Mouse (Mus musculus): Measurements from ENCODE around the gene Parva. TPM values are rescaled to one million over a fixed set of nuclear protein-coding genes. Genes with fewer than 3 reads are reported as not detected.

The Parva gene
- total RNA-seq (2021): 10 to 100 TPM; 49.3 to 50.9 TPM

DNA sequence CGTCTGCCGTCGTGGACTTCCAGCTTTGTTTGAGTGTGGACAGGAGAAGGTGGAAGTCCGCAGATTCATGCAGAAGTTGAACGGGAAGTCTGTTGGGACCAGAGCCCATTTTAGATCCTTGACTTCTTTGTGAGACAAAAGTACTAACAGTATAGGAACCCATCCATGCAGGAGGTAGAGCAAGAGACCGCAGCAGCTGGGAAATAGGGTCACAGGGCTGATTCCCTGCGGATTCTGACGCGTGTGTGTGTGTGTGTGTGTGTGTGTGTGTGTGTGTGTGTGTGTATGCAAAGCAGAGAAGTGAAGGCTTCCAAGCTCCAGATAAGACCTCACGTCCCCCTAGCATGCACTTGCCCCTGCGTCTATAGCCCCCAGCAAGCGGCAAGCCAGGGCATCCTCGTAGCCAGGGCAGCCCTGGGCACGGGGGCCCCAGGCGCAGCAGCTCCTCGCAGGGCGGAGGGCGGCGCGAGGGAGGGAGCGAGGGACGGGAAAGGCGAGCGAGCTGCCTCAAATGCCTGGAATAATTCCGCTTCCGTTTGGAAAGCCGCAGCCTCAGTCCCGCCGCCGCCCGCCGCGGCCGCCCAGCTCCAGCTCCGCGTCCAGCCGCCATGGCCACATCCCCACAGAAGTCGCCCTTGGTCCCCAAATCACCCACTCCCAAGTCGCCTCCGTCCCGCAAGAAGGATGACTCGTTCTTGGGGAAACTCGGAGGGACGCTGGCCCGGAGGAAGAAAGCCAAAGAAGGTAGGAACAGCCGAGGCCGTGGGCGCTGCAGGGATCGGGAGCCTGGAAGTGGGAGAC lies at the start of gene Parva:
Gene Parva, plus strand, starts transcription at position 149 of the 801 bp plus-strand sequence.
- peak; percentile 59 to 66 for DNase-seq

DNA sequence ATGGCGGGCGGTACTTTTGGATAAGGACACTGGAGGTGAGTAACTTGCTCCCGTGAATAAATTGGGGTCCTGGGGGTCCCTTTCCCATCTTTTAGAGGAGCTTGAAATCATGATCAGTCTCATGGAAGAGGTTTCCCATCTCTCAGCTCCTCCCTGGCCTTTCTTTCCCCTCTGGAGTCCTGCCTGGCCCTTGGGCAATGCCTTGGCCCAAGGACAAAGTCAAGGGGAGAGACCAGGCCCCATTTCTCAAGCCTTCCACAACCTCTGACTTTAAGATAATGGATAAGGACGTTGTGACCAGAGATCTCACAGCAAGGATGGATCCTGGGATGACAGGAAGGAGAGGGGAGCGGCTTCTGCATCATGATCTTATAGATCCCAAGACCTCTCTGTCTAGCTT lies 49.2 kb upstream of the Parva start:
- DNase-seq: no peak

DNA sequence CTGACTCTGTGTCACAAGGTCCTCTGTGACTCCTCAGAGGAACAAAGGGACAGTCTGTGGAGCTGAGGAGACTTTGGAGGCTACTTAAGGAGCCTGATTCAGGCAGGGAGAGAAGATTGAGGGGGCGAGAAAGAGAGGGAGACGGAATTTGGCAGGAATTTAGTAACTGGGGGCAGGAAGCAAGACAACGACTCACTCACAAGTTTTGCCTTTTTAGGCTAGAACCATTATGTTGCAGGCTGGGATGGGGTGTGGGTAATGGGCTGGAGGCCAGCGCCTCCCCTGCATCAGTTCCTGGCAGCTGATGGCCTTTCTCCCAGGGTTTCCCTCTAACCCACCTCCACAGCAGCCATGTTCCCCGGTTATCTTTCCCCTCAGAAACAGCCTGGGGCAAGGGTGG lies 48.8 kb upstream of the Parva start:
- DNase-seq: peak; percentile 59 to 69

DNA sequence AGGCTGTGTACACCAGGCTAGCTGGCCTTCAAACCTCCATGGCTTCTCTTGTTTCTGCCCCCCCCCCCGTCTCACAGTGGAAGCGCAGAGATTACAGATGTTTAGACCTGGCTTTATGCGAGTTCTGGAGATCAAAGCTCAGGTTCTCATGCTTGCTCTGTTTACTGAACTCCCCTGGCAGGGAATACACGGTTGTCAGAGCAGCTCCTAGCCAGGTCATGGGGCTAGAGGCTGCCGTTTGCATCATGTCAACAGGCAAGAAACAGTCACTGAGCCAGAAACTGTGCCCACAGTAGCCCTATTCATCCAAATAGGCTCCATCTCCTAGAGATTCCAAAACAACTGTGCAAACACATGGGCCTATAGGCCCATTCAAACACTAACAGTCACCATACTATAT lies 40.8 kb upstream of the Parva start:
- DNase-seq: no peak

DNA sequence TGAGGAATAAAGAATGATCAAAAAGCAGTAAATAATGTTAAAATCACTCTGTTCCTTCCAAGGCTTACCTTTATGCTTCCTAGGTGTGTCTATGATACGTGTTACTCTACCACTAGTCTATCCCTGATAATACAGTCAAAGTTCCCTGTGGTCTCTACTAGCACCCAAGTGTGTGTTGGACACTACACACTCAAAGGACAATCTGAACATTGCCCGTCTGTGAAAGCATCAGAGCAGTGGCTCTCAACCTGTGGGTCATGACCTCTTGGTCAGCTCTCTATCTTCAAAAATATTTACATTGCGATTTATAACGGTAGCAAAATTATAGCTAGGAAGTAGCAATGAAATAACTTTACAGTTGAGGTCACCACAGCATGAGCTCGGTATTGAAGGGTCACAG lies 39.4 kb upstream of the Parva start:
- DNase-seq: no peak

DNA sequence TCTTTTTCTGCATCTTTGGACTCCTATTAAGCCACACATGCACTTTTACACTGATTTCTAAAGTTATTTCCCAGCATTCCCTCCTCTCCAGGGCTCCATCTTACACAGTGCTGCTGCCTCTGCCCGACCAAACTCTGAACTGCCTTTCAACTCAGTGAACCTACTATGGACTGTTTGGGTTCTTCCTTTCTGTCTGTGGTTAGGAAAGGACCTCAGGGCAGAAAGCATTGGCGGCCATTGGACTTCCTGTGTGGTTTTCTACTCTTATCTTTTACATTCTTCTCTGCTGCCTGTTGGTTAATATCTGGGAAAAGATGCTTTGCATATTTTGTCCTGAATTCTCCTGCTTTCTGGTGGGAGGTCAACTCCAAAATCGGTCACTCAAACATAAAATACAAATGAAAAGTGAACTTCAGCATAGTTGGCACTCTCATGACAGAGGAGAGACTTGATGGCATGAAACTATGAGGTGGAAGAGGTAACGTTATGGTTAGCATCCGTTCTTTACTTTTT lies 38.9 kb upstream of the Parva start:
- DNase-seq: no peak

DNA sequence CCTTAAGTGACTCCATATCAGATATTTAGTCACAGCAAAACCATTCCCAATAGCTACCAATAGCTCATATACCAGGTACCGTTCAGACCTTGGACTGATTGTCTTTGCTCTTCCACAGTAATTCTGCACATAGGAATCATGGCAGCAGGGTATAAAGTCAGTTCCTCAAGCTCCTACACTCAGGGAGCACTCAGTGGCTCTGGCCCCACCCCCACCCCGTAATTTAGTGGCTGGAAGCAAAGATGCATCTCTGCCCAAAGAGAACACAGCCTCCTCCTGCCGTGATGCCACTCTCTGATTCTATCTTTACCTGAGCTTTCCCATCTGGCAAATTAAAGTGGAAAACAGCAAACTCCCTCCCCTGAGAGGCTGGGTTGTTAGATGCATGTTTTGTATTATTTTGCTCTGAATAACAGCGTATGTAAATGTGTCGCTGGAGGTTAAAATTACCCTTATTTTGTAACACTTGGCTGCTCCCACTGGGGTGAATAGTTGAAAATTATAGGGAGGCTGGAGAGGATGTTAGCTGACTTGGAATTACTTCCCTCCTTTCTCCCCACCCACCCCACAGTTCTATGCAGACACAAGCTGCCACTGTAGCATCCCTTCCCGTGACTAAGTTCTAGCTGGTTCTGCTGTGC lies 37.6 kb upstream of the Parva start:
- DNase-seq: no peak

DNA sequence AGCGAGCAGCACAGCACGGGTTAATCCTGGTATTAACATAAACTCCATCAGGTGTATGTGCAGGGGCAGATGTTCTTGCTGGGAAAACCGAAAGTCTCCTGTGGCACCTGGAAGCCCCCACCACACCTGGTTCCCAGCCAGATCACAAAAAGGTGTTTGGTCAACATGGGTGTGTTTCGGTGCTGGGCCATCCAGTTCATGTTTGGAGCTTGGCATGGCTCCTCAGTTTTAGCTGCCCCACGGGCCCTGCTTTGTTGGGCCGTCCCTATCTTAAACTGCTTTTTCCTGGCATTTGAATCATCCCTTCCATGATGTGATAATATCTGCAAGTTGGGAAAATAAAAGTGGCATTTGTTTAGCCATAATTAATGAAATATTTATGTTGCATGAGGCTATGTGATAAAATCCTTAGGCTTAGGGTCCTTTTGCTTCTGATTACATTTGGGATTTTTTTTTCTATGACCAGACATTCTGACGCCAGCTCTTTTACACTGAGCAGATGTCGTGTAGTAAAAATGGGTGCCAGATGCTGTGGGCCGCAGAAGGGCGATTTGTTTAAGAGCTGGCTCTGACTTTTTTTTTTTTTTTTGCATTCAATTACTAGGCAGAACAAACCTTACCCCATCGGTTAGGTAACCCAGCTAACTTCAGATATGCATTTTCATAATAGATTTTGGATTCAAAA lies 36.9 kb upstream of the Parva start:
- no peak for DNase-seq

DNA sequence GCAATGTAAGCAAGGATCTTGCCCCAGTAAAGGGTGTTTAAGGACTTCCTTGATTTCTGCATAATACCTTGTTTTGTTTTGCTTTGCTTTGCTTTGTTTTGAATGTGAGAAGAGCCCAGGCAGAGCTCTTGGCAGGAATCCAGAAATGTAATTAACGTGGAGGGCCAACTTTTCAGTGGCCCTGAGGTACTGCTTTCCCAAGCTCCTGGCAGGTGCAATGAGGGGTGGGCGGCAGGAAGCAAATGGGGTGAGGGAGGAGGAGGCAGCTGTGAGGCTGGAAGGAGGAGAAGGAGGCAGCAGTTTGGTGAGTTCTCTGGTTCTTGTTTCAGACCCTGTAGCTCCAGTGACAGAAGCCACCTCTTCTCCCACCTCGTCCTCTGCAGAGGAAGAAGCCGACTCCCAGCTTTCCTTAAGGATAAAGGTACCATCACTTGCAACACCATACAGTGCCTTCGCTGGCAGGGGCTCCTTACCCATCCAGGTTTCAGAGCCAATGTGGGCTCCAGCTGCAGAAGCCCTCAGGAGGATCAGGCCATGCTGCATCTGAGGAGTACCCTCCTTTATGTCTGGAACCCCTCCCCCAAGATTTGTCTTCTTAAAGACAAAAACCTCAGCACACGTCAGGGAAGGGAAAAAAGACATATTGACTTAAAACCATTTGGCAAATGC lies 36.2 kb upstream of the Parva start:
- DNase-seq: no peak

DNA sequence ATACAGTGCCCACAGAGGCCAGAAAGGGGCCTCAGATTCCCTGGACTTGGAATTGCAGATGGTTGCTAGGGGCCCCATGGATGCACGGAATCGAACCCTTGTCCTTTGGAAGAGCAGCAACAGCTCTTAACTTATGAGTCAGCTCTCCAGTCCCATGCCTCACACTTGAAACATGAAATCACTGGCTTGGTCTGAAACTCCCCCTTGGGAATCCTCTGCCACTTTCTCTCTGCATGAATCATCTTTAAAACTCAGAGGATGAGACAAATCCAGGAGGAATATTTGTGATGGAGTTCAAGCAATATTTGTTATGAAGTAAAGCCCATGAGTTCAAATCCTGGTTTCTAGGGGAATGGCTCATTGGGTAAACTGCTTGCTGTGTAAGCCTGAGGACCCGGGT lies 29.5 kb upstream of the Parva start:
- DNase-seq: no peak

DNA sequence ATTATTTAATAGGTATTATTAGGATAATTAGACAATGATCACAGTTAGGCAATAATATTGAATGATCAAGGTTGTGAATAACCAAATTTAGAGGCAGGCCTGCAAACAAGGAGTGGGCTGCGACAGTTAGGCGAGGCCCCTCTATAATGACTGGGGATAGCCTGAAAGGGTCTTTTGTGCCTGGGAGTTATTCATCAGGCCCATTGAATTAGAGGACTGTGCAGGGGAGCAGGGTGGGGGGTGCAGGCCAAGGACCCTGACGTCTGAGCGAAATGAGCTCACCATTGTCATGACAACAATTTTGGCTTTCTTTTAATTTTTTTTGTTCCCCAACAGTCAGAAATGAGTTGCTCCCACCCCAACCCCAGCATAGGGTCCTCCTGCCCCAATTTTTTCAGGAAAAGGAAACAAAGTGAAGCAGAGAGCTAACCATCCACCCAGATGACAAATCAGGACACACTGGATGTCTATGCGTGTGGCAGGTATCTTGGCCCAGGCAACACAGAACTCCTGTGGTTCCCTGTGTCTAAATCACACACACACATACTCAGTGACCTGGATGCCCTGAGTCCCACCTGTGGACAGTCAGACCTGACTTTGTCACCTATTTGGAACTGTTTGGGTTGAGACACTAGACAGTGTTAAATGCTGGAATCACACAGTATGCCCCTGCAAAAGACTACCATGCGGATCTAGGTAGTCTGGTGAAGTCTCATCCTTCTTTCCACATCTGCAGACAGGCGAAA lies 27.7 kb upstream of the Parva start:
- no peak for DNase-seq

DNA sequence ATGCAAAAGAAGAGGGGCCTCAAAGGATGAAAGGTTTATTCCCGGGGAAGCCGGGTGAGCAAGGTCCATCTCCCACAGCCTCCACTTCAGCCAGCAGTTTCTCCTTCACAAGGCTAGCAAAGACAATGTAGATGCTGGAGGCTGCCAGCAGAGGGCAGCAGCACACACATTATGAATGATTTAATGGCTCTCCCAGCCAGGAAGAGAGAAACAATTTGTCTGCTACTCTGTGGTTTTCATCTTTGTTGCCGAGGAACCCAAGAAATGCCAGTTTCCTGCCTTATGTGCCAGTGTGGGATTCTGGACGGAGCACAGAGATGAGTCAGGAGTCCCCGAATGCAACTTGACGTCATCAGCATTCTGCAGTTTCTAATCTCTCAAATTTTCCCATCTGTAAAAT lies 27.1 kb upstream of the Parva start:
- DNase-seq: peak; percentile 49 to 58

DNA sequence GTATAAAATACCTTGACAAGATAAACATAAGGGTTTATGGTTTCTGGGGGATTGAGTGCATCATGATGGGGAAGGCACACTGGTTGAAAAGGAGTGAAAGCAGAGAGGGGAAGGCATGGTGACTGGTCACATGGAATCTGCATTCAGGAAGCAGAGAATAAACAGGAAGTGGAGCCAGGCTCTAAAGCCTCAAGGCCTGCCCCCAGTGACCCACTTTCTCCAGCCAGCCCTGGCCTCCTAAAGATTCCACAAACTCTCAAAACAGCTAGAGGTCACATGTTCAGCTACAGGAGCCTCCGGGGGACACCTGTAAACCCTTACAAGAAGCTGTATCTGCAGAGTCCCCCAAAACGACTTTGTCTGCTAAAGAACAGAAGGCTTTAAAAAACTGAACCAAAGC lies 22.2 kb upstream of the Parva start:
- no peak for DNase-seq

DNA sequence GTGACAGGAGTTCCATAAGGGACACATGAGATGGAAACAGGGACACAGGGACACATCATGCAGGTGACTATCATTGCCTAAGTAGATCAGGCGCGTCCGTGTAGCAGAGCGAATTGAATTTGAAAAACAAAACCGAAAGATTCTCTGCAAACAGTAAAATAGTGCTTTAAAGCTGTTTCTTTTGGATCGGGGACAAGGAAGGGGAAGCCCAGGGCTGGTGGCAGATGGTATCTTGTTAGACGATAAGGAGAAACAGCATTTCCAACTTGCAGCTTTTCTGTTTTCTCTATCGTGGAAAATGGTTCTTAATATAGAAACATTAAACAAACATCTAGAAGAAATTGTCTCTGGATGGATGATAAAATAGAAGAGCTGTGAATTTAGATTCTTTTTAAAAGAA lies 21.7 kb upstream of the Parva start:
- peak in 1 of 2 experiments; percentile 29 for DNase-seq

DNA sequence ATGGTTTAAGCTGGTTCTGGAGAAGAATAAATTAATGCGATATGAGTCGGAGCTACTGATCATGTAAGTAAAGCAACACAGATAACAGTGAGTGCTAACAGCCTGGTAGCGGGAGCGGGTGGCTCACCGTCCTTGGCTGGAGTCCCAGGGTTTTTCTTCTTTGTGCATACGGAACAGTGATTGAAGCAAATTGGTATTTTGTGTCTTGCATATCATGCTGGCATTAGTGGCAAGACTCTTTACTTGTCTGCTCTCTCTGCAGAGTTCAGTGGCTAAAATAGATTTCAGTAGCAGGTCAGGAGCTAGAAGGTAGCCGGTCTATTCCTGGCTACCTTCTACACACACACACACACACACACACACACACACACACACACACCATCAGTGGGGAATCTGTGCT lies 19.7 kb upstream of the Parva start:
- peak; percentile 40 to 45 for DNase-seq

DNA sequence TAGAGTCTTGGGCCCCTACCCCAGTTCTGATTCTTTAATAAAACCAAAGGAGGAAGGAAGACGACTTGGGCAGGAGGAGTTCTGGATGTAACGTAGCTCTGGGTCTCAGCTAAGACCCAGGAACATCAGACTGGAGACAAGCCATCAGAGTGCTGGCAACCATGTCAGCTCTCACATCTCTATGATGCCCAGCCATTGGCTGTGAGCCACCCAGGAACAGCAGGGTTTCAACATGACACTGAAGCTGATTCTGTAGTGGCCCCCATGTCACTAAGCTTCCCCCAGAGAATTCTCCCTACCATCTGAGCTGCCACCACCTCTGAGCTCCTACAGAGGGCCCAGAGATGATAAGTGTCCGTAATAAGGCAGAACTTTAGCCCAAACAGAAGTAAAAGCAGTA lies 17.3 kb upstream of the Parva start:
- DNase-seq: no peak

DNA sequence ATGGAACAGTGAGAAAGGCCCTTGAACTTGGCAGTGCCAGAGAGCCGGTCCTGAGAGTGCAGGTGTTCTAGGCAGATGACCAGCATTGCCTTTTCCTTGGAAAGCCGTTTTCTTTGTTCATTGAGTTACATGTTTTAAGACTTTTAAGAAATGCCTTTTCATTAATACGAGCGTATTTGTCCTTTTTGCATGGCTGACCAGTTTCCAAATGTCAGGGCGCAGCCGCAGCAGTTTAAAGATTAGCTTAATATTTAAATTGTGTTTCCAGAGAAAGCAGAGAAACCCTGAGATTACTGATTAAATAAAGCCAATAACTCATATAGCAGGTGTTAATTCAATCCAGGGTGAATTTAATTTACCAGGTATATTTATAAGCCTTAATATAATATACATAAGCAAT lies 14.0 kb upstream of the Parva start:
- no peak for DNase-seq

DNA sequence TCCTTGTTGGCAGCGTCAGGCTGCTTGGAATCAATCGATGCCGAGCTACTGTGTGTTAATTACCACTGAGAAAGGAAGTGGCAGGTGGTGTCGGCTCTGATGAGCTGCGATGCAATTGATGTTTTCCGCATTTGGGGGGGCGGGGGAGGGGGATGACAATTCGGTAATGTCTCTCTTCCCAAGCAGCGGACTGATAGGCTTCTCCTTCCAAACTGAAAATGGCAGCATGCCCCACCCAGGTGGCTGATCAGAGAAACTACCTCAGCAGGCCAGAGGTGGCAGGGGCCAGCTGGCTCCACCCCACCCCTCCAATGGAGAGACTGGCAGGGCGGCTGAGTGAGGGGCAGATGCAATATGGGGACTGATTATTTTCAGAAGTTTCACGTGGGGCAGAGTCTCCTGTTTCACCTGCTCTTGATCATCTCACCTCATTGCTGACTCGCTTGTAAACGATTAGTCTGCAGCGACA lies 11.2 kb upstream of the Parva start:
- no peak for DNase-seq

DNA sequence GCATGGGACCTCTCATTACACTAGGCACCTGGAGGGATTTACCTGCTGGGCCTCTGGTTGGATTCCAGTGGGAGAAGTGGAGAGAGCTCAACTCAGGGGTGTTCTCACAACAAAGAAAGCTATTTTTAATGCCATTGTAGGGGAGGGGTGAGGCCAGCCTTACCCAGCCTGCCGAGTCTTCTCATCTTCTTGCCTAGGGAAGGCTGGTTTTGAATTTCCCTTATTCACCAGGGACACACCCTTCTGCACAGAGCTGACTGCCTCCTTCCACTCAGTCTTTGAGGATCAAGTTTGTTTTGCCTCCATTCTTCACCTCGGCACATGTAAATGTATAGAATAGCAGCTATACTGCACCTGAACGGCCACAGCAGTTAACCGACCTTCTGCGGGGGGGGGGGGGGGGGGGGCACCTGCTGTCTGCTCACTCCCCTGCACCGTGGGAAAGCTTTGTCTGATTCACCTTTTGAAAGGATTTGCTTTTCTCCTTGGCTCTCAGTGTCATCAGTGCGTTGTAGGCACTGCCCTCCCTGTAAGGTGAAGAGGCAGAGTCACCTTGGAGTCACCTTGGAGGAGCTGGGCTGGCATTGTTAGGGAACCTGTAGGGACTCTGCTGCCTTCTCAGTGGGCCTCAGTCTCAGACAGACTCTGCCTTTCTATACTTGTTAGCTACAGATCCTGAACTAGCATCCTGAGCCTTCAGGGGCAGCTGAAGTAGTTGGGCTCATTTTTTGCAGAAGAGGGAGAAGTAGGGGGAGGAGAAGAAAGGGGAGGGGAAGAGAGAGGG lies 10.4 kb upstream of the Parva start:
- no peak for DNase-seq

DNA sequence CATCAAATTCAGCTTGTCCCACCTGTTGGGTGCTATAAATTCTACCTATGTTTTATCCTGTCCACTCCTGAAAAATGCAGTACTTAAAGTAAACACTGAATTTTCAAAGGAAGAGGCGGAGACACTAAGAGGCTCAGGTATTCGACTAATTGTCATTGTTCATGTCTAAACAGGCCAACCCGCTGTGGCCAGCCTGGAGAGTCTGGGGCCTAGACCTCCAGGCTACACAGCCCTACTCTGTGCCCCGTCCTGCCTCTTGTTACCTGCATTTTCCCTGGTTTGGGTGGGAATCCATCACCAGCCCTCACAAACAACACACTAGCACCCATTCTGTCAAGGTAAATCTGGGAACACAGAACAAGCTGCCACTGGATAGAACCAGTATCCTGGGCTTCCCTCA lies 9.7 kb upstream of the Parva start:
- no peak for DNase-seq

DNA sequence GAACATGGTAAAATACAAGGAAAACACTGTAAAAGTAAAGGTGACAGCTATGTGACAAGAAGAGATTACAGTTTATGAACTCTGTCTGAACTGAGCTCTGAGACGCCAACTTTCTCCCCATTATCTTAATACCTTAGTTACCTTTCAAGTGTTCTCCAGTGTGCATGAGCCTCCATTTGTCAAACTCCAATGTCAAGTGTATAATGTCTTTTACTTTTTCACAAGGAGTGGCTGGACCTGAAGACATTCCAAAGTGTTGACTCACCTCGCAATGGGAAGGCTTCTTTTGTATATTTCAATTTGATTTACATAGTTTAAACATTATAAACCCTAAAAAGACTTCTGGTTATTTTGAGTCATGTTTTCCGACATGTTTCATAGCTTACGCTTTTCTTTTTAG lies 3.9 kb upstream of the Parva start:
- no peak for DNase-seq

Measured in layer of hippocampus, postnatal 36 days (tissue).